Mouse (Mus musculus): ENCODE measurements at regions not wholly inside any gene's neighbourhood (a gene's known extent, or its start where the extent isn't known, plus 50 kb on each side); places are given as distances from the start of the nearest gene placed in this dataset.

DNA sequence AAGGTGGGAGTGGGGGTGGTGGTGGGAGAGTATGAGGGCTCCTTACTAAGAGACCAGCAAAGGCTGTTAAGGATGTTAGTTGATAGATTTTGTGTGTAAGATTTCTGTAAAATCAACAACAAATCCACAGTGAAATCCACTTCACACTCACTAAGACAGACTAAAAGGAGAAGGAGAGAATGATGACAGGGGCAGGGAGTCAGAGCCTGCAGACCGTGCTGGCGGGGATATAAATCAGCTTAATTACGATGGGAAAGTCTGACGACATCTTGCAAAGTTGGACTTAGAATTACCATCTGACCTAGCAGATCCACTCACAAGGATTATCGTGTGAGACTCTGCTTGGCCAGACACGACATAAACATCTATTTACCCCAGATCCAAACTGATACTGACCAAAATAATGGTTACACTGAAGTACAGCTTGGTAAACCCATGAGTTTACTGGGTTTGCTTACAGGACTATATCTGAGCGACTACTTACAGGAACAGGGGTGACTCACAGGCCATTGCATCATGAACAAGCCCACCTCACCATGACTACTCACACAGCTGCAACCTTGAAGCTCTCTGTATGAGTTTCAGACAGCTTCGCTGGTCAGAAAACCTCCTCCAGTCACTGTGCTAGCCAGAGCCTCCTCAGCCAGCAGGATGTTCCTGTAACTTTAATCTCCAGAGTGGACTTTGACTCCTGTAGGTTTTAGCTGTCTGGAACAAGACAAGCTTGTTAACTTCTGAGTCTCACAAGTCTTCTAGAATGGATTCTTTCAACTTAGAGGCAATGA is 50.5 kb upstream of the Ednra start:
- ATAC-seq (replicated peaks; ENCODE audit: low FRiP score, low TSS enrichment, poor library complexity, severe bottlenecking): no peak

DNA sequence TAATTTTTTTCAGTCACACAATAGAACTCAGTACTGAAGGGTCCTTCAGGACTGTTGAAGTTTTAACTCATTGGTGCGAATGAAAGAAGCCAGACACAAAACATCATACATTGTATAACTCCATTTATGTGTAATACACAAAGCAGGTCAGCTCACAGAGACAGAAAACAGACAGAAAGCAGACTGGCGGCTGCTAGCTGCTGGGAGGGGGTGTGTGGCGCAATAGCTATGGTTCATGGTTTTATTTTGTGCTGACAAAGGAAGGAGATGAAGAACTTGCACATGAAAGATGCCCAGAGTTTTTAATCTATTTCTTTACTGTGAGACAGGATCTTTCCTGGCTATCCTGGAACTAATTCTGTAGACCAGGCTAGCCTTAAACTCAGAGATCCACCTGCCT is 51.3 kb upstream of the Ednra start:
- ATAC-seq (replicated peaks; ENCODE audit: low FRiP score, low TSS enrichment, poor library complexity, severe bottlenecking): no peak

DNA sequence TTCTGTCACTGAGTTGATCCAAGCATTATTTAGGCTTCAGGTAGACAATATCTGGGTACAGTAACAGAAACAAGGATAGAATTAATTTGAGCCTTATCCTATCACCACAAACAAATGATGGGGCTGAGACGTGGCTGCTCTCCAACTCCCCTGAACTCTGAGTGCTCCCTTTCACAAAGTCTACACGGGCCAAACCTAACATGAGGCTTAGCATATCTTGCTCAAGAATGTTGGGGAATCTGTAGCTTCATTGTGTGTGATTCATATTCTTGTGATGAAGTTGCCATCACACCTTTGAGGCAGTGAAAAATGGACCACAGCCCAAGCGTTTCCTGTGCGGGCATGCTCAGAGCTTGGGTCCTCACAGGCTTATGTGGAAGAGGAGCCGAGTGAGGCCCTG is 53.3 kb upstream of the Ednra start:
- no peak for ATAC-seq (replicated peaks; ENCODE audit: low FRiP score, low TSS enrichment, poor library complexity, severe bottlenecking)

DNA sequence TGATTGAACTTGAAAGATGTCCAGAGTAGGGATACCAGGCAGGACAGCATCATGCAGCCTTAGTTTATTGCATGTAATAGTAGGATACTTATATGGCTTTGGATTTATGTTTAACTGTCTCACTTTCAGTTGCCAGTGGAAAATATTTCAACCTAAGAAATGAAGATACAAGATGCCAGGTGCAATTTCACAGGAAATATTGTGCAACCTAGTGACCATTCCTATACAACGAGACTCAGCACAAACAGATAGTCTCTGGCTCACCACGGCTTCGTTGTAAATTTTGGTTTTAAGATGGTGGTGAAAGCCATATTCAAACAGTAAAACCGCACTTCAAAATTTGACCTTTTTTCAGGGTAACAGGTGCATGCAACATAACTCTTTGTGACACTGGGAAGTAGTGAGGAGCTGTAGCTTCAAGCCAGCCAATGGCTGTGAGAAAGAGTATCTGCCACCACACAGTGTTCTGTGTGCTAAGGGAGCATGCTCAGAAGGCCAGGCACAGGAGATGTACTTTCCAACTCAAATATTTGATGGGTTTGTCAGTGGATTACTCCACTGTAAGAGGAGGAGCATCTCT is 61.5 kb upstream of the Ednra start:
- ATAC-seq (replicated peaks; ENCODE audit: low FRiP score, low TSS enrichment, poor library complexity, severe bottlenecking): no peak

DNA sequence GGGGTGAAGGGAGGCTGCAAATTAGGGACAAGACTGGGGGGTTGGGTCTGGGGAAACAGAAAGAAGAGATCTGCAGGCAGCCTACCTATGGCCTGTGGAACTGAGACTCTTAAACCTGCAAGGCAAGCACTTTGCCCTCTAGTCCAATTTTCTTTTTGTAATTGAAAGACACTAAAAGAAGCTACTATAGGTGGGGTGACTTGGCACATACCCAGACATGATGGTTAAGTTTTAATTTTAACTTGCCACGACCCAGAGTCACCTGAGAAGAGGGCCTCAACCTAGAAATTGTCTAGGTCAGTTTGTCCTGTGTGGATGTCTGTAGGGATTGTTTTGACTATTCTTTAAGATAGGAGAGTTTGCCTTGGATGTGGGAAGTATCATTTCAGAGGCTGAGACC is 70.6 kb upstream of the Ednra start:
- no peak for ATAC-seq (replicated peaks; ENCODE audit: low FRiP score, low TSS enrichment, poor library complexity, severe bottlenecking)

DNA sequence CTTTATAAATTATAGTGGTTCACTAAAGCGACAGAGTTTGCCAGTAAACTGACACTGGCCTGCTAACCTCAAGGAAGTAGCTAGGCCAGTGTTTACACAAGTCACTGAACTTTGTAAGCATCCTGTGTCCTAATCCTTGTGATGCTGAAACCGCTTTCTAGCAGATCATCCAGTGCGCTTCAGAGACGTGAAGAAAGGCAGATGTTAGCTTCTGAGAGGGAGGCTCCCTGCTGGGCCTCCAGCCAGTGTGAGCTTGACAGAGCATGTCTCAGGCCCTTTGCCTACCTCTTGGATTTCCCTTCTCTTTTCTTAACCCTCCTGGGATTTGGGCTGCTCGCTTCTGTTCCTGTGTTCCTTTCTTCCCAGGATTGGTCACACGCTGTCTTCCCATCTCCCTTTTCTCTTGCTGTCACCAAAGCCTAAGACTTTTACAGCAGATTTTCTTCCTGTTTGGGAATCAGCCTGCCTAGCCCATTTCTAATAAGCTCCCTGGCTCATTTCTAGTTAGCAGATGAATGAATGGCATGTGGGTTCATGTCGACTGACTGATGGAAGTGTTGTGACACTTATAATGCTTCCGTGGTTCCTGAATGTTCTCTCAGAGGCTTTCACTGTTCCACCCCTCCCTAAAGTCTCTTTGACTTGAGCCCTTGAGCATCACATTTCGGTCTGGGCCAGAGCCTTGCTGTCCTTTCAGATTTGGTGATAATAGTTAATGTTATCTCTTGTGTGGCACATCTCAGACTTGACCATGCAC is 79.1 kb upstream of the Ednra start:
- no peak for ATAC-seq (replicated peaks; ENCODE audit: low FRiP score, low TSS enrichment, poor library complexity, severe bottlenecking)

DNA sequence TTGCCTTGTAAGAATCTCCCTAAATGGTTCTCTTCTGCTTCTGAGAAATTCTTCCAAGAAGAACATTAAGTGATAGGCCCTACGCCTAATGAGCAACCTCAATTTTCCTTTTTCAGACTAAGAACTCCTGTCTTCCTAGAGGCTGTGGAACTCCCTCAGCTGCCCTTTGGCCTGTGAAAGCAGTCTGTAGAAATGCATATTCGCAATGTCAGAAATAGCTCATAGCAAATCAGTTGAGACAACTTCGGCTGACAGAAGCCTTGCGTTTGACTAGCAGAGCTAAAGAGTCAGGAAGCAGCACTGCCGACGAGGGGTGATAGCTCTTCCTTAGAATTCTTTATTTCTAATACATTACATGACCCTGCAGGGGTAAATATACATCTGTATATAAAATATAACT is 80.3 kb upstream of the Ednra start:
- no peak for ATAC-seq (replicated peaks; ENCODE audit: low FRiP score, low TSS enrichment, poor library complexity, severe bottlenecking)

DNA sequence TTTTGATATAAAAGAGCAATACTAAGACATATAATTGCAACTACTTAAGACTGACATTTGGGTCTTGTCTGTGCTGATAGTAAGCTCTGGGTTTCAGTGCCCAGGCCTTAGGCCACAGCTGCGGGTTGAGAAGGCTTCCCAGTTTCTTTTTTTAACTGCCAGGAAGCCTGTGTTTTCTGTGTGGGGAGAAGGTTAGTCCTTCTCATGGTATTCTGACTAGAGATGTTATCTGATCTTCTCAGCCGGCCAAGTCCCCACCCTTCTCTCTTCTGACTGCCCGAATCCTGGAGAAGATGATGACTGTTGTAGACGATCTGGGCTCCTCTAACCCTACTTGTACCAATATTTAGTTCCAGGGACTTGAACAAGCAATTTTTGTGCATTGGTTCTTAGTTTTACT is 80.7 kb upstream of the Ednra start:
- ATAC-seq (replicated peaks; ENCODE audit: low FRiP score, low TSS enrichment, poor library complexity, severe bottlenecking): no peak

DNA sequence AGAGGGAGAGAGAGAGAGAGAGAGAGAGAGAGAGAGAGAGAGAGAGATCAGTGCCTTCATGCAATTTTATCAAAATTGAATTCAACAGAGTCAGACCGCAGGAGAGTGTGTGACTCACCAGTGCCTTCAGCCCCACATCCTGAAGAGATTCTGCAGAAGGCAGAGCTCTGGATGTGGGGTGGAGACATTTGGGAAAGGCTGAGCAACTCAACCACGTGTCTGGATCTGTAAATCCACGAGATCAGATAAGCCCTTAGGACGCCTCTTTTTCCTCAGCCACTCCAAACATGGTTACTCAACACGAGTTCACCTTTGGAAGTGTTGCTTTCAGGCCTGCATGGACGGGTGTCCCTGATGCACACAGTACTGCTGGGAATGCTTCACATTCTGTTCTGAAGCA is 81.4 kb upstream of the Ednra start:
- no peak for ATAC-seq (replicated peaks; ENCODE audit: low FRiP score, low TSS enrichment, poor library complexity, severe bottlenecking)

DNA sequence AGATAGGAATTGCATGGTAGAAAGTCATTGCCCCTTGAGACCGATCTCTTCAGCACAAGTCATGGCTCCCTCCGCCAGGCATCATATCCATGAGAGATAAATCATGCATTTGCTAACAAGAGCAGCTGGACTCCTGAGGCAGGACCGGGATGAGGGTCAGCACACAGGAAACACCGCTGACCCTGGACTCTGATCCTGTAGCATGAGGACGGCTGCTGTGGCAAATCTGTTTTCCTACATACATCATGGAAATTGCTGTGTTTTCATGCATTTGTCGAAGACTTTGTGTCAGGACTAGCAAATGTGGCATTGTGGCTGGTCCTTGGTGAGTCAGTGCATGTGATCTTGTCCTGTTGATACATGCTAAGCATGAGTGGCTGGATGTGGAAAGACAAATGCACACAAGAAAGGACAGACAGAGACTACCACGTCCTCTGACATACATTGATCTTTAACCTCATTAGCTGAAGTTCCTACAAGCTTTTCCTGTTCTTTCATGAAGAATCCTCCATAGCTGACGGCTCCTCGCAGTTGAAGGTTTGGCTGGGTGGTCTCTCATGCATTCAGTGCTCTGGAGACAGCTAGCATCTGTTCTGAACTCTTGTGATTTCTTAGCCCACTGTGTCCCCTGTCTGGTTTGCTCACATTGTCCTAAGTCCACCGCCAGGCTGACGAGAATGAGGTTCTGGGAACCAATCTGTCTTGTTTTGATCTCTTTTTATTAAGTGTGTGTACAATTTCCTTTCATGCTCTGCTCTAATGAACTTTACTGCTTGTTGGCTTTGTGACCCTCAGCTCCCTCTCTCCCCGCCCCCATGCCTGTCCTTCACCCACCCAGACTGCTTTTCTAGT is 90.8 kb upstream of the Ednra start:
- ATAC-seq (replicated peaks; ENCODE audit: low FRiP score, low TSS enrichment, poor library complexity, severe bottlenecking): no peak

DNA sequence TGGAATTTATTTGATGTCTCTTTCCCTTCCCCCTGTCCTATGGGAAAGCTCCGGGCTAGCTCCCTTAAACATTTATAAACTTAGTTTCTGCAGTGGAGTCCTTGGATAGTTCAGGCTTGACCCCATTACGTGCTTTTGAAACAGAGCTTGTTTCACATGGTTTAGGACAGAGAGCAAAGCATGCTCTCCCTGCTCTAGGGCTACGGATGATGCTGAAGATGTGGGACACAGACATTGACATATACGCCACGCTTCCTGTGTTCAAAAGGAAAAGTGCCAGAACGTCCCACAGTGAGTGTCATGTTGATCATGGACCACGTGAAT is 91.3 kb upstream of the Ednra start:
- no peak for ATAC-seq (replicated peaks; ENCODE audit: low FRiP score, low TSS enrichment, poor library complexity, severe bottlenecking)

DNA sequence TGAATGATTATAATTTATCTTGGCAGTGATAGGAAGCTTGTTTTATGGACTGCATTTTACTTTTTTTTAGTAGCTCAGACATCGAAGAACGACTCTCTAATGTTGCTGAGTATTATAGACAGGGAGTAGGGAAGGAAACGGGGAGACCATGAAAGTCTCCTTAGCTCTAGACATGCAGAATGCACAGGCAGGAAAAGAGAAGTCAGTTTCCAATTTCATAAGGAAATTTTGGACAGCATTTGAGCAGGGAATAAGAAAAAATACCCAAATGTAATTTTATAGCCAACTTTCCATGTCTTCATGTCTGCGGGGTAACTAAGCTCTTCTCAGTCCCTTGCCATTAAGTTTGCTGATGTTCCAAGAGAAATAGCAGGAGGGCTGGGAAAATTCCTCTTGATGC is 92.0 kb upstream of the Ednra start:
- no peak for ATAC-seq (replicated peaks; ENCODE audit: low FRiP score, low TSS enrichment, poor library complexity, severe bottlenecking)

DNA sequence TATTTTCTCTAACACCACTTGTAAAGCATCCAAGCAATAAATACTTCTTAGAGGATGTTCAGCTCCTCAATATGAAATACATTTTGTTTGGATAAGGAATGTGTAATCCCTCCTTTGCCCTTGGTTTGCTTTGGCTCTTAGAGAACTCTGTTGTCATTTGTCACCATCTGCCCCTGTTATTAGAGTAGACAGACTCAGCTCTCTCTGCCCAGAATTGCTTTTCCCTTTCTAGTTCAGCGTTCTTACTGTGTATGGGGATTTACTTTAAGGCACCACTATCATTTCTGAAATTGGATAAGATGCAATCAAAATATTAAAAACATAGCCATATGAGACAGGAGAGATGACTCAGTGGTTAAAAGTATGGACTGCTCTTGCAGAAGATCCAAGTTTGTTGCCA is 101.5 kb upstream of the Ednra start:
- ATAC-seq (replicated peaks; ENCODE audit: low FRiP score, low TSS enrichment, poor library complexity, severe bottlenecking): no peak

DNA sequence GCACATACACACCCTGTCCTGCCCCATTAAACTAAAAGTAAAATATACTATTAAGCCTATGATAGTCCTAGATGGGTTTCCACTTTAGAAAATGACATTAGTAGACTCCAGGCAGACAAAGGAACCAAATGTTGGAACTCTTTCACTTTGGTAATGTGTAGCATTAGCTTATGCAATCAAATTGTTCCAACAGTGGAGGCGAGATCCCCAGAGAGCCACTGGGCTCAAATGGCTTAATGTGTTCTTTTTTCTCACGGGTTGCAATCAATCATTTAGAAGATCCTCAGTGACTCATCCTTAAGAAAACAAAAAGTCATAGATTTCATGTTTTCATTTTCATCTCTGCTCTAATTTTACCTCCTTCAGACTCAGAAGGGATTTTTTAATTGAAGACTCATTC is 102.0 kb upstream of the Ednra start:
- ATAC-seq (replicated peaks; ENCODE audit: low FRiP score, low TSS enrichment, poor library complexity, severe bottlenecking): no peak

DNA sequence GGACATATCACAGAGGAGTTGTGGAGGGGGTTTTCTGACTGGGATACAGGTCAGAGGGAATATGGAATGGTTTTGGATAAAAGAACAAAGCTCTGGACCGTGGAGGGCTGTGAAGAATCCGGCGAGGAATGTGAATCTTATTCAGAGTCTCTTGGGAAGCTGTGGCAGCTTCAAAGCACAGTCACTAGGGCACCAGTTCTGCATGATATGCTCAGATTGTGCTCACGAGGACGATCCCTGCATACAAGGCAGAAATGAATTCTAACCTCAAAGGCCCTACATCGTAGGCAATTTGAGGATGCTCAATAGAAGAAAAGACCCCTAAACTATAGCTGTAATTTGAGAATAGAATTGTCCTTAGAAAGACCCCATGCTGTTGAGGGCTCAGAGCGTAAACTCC is 103.8 kb upstream of the Ednra start:
- ATAC-seq (replicated peaks; ENCODE audit: low FRiP score, low TSS enrichment, poor library complexity, severe bottlenecking): no peak

DNA sequence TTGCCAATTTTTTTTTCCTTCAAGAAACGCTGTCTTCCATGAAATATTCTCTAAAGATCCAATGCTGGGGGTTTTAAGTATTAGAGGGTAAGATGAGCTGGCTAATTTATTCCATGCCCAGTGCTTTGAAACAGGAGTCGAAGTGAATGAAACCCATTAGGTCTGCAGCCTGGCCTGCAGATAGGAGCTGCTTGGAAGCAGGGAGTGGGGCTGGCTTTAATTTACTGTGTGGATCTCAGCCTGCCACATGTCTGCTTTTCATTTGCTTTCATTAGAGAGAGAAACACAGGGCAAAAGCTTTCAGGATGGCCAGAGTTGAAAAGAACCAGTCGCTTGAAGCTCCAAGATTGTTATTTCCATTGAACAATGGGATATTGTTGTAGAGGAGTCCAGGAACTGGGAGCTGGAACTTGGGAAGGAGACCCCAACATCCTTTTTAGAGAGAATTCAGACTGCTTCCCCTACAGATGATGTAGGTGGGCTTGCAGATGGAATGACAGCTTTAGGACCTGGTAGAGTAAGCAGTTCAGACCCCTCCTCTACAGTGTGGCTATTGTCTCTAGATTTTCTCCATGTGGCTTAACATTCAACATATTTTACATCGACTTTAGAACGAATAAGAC is 105.0 kb upstream of the Ednra start:
- ATAC-seq (replicated peaks; ENCODE audit: low FRiP score, low TSS enrichment, poor library complexity, severe bottlenecking): no peak

DNA sequence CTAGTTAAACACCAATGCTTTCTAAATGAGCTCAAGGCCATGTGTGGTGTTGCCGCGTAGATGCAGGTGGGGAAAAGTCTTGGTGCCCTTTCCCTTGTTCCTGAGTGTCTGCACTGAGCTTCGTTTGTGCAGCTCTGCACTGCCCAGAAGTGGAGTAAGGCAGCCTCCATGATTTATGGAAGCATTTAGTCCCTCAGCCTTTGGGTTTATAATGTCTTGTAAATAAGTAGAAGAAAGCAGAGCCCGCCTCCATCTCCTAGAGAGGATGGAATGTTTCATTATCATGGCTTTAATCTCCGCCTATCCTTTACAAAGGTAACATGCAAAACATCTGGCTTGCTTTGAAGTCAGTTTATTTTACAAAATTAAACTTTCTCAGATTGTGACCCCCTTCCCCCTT is 105.5 kb upstream of the Ednra start:
- ATAC-seq (replicated peaks; ENCODE audit: low FRiP score, low TSS enrichment, poor library complexity, severe bottlenecking): no peak

DNA sequence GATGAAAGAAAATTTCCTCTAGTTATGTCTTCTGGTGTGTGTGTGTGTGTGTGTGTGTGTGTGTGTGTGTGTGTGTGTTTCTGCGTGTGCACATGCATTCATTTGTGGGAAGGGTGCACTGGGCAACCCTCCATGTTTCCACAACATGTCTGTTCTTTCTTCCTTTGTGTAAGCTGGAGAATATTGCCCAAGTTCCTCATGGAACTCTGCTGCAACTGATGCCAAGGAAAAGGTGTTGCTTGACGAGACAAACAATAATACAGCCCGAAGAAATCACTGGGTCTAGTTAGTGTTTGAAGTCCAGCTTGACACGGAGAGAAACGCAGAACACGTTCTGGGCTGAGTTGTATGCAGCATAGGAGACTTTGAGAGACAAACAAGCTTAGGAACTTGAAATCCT is 110.0 kb upstream of the Ednra start:
- no peak for ATAC-seq (replicated peaks; ENCODE audit: low FRiP score, low TSS enrichment, poor library complexity, severe bottlenecking)

DNA sequence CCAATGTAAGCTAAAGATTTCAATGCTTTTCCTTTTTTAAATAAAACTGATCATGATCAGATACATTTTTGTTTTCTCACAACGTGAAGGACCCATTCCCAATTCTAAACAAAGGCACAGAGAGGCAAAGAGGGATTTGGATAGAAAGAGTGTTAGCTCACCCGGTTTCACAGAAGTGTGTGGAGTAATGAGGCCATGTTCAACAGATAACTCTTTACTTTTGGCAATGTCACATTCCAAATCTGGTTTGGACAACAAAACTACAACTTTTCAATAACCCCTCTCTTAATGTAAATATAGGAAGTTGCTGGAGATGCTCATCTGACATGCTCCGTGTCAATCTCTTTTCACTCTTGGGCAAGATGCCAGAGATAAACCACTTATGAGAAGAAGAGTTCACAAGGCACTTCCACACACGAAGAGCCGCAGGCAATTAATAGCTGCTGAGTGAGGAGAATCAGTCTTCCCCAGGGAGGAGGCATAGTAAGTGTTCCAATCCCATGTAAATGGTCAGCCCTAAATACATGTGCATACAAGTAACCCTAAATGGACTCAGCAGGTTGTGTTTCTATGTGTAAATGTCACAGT is 112.7 kb upstream of the Ednra start:
- no peak for ATAC-seq (replicated peaks; ENCODE audit: low FRiP score, low TSS enrichment, poor library complexity, severe bottlenecking)

Measured in megakaryocyte-erythroid progenitor cell, adult 5-6 weeks (primary cell).